Mouse (Mus musculus) hindbrain, embryonic 10.5 days (tissue): Measurements from ENCODE around the gene Wdfy1. TPM values are rescaled to one million over a fixed set of nuclear protein-coding genes. Genes with fewer than 3 reads are reported as not detected.

Experiments used
- DNase-seq: peaks from one replicate; pipeline ENCODE4 v3.0.0-alpha.2; 2017; ENCODE audit warnings: low spot score
- H3K27ac ChIP-seq: fragments of 300-500 bp; sonication (generic); 2 replicates; pipeline ENCODE4 v1.5.1; 2016; ENCODE audit warnings: mild to moderate bottlenecking, moderate library complexity
- H3K27me3 ChIP-seq: fragments of 300-500 bp; sonication (generic); 2 replicates; pipeline ENCODE4 v1.6.1; 2016; ENCODE audit warnings: mild to moderate bottlenecking; ENCODE audit not compliant: poor library complexity, insufficient read depth, severe bottlenecking
- H3K36me3 ChIP-seq: fragments of 300-500 bp; sonication (generic); 2 replicates; pipeline ENCODE4 v1.6.1; 2016; ENCODE audit warnings: mild to moderate bottlenecking, moderate library complexity
- H3K4me1 ChIP-seq: fragments of 300-500 bp; sonication (generic); replicated peaks from 2 replicates; pipeline ENCODE4 v1.6.1; 2016; ENCODE audit warnings: mild to moderate bottlenecking
- H3K4me3 ChIP-seq: fragments of 300-500 bp; sonication (generic); 2 replicates; pipeline ENCODE4 v1.5.1; 2016; ENCODE audit warnings: mild to moderate bottlenecking, moderate library complexity
- H3K9me3 ChIP-seq: fragments of 300-500 bp; sonication (generic); 2 replicates; pipeline ENCODE4 v1.6.1; 2016; ENCODE audit warnings: mild to moderate bottlenecking, moderate library complexity
- WGBS: fragments of 180-500 bp; shearing (Covaris S2); methylation state at CpG from one replicate; pipeline ENCODE4 v1.1.7; 2016; 5-methylcytosine and 5-hydroxymethylcytosine counted together
- polyA plus RNA-seq: library from polyadenylated mRNA; unstranded; fragments of >200 nt; fragmentation: Nextera tagmentation; extraction: Ambion mirVana; gene quantifications from 2 replicates; pipeline ENCODE4 v1.2.1, GENCODE M21; 2016

The Wdfy1 gene
- 41.0 and 44.9 TPM in 2 replicates for polyA plus RNA-seq

- DNase-seq, result peak; percentile 99
- H3K4me3 ChIP-seq, result peak within 1 kb of the TSS; percentile 93
- H3K9me3 ChIP-seq, result no peaks in the 10 kb centered on the region
- no peaks in the 10 kb centered on the region for H3K27me3 ChIP-seq
- peaks cover 5% of the 10 kb centered on the region; the same call in 1 of the 2 replicates for H3K4me1 ChIP-seq
- H3K27ac ChIP-seq, result peak within 1 kb of the TSS; percentile 97
- peaks cover 33% of the 10 kb centered on the region for H3K36me3 ChIP-seq
- WGBS, result under 1% methylated on average over 38 of the region's 38 CpGs
Observed at GRCm38 (mm10) chr1:79775927-79776458, at the start of gene Wdfy1, which contains the start of gene Mrpl44. TSS of gene Wdfy1 (minus strand) at chr1:79776143. TSS of gene Mrpl44 (plus strand) at chr1:79776018.

- Histone ChIP-seq H3K9me3 (no peaks in the 10 kb centered on the region), H3K4me1 (no peaks in the 10 kb centered on the region), H3K36me3 (peaks cover 12% of the 10 kb centered on the region; the same call in 1 of the 2 replicates), H3K4me3 (no peak overlapping the region), H3K27ac (no peak overlapping the region), H3K27me3 (no peaks in the 10 kb centered on the region)
- no peak for DNase-seq
- 83% methylated on average over 14 of the region's 14 CpGs for WGBS
Observed at GRCm38 (mm10) chr1:79823951-79824633, 48.1 kb upstream of the Wdfy1 start.

GRCm38 (mm10) chr1:79822806-79823525 is 47.0 kb upstream of the Wdfy1 start:
- H3K36me3 ChIP-seq, result peaks cover 12% of the 10 kb centered on the region; the same call in 1 of the 2 replicates
- no peak overlapping the region for H3K27ac ChIP-seq
- no peaks in the 10 kb centered on the region for H3K9me3 ChIP-seq
- H3K4me1 ChIP-seq, result no peaks in the 10 kb centered on the region
- H3K4me3 ChIP-seq, result no peak overlapping the region
- H3K27me3 ChIP-seq, result no peaks in the 10 kb centered on the region
- no peak for DNase-seq
- 81% methylated on average over 13 of the region's 13 CpGs for WGBS

GRCm38 (mm10) chr1:79819296-79819879 is 43.4 kb upstream of the Wdfy1 start:
- H3K27me3 ChIP-seq, result no peaks in the 10 kb centered on the region
- 92% methylated on average over 11 of the region's 11 CpGs for WGBS
- DNase-seq, result no peak
- H3K4me1 ChIP-seq, result no peaks in the 10 kb centered on the region
- H3K4me3 ChIP-seq, result no peak overlapping the region
- peaks cover 18% of the 10 kb centered on the region for H3K36me3 ChIP-seq
- H3K9me3 ChIP-seq, result no peaks in the 10 kb centered on the region
- H3K27ac ChIP-seq, result no peak overlapping the region

GRCm38 (mm10) chr1:79815446-79815845 is 39.5 kb upstream of the Wdfy1 start:
- Histone ChIP-seq H3K27ac (no peak overlapping the region), H3K4me1 (no peaks in the 10 kb centered on the region), H3K4me3 (no peak overlapping the region), H3K9me3 (no peaks in the 10 kb centered on the region), H3K27me3 (no peaks in the 10 kb centered on the region), H3K36me3 (peaks cover 11% of the 10 kb centered on the region)
- 92% methylated on average over 3 of the region's 3 CpGs for WGBS
- no peak for DNase-seq

GRCm38 (mm10) chr1:79809447-79809846 is 33.5 kb upstream of the Wdfy1 start:
- 88% methylated on average over 3 of the region's 3 CpGs for WGBS
- Histone ChIP-seq H3K9me3 (no peaks in the 10 kb centered on the region), H3K4me1 (no peaks in the 10 kb centered on the region), H3K27me3 (no peaks in the 10 kb centered on the region), H3K36me3 (0 out of 2 replicates have a peak, but pooled peaks cover 4% of the 10 kb centered on the region), H3K4me3 (no peak overlapping the region), H3K27ac (no peak overlapping the region)
- no peak for DNase-seq

- Histone ChIP-seq H3K4me1 (no peaks in the 10 kb centered on the region), H3K36me3 (peaks cover 7% of the 10 kb centered on the region; the same call in 1 of the 2 replicates), H3K27ac (no peak overlapping the region), H3K9me3 (no peaks in the 10 kb centered on the region), H3K27me3 (no peaks in the 10 kb centered on the region), H3K4me3 (no peak overlapping the region)
- no peak for DNase-seq
- 93% methylated on average over 5 of the region's 5 CpGs for WGBS
Observed at GRCm38 (mm10) chr1:79806865-79807264, 30.9 kb upstream of the Wdfy1 start.

GRCm38 (mm10) chr1:79803614-79804013 is 27.7 kb upstream of the Wdfy1 start:
- Histone ChIP-seq H3K4me3 (no peak overlapping the region), H3K27ac (no peak overlapping the region), H3K36me3 (peaks cover 7% of the 10 kb centered on the region; the same call in 1 of the 2 replicates), H3K9me3 (no peaks in the 10 kb centered on the region), H3K4me1 (no peaks in the 10 kb centered on the region), H3K27me3 (no peaks in the 10 kb centered on the region)
- 88% methylated on average over 7 of the region's 7 CpGs for WGBS
- no peak for DNase-seq

- DNase-seq, result peak; percentile 7
- Histone ChIP-seq H3K27ac (no peak overlapping the region), H3K27me3 (no peaks in the 10 kb centered on the region), H3K4me1 (no peaks in the 10 kb centered on the region), H3K9me3 (no peaks in the 10 kb centered on the region), H3K4me3 (no peak overlapping the region), H3K36me3 (peaks cover 7% of the 10 kb centered on the region; the same call in 1 of the 2 replicates)
- 73% methylated on average over 11 of the region's 11 CpGs for WGBS
Observed at GRCm38 (mm10) chr1:79802858-79803427, 27.0 kb upstream of the Wdfy1 start.

- H3K27ac ChIP-seq, result no peak overlapping the region
- no peak for DNase-seq
- no peaks in the 10 kb centered on the region for H3K4me1 ChIP-seq
- H3K36me3 ChIP-seq, result no peaks in the 10 kb centered on the region
- WGBS, result 90% methylated on average over 3 of the region's 3 CpGs
- no peaks in the 10 kb centered on the region for H3K9me3 ChIP-seq
- H3K4me3 ChIP-seq, result no peak overlapping the region
- no peaks in the 10 kb centered on the region for H3K27me3 ChIP-seq
Observed at GRCm38 (mm10) chr1:79797084-79797483, 21.1 kb upstream of the Wdfy1 start.

- H3K27ac ChIP-seq, result no peak overlapping the region
- WGBS, result 75% methylated on average over 7 of the region's 7 CpGs
- H3K4me1 ChIP-seq, result no peaks in the 10 kb centered on the region
- no peaks in the 10 kb centered on the region for H3K27me3 ChIP-seq
- peaks cover 26% of the 10 kb centered on the region for H3K36me3 ChIP-seq
- DNase-seq, result no peak
- no peaks in the 10 kb centered on the region for H3K9me3 ChIP-seq
- no peak overlapping the region for H3K4me3 ChIP-seq
Observed at GRCm38 (mm10) chr1:79786267-79786927, 10.5 kb upstream of the Wdfy1 start.

- Histone ChIP-seq H3K27me3 (no peaks in the 10 kb centered on the region), H3K36me3 (peaks cover 63% of the 10 kb centered on the region), H3K27ac (no peak overlapping the region), H3K4me3 (no peak overlapping the region), H3K9me3 (no peaks in the 10 kb centered on the region), H3K4me1 (no peaks in the 10 kb centered on the region)
- 85% methylated on average over 3 of the region's 3 CpGs for WGBS
- no peak for DNase-seq
Observed at GRCm38 (mm10) chr1:79782433-79782832, 6.5 kb upstream of the Wdfy1 start.
